Mouse (Mus musculus) hindbrain, postnatal 0 days (tissue): ENCODE measurements around the gene Szrd1. TPM values are rescaled to one million over a fixed set of nuclear protein-coding genes. Genes with fewer than 3 reads are reported as not detected.

ENCODE experiments used
- ATAC-seq: fragments of 200-750 bp; cut with Nextera tagmentation; 2 replicates; pipeline ENCODE4 v1.8.0; 2017; ENCODE audit warnings: mild to moderate bottlenecking, moderate TSS enrichment, moderate library complexity
- DNase-seq: peaks from one replicate; pipeline ENCODE4 v3.0.0-alpha.2; 2015; ENCODE audit warnings: low spot score
- H3K27ac ChIP-seq: fragments of 300-500 bp; sonication (generic); 2 replicates; pipeline ENCODE4 v1.5.1; 2014; ENCODE audit warnings: mild to moderate bottlenecking
- H3K27me3 ChIP-seq: fragments of 300-500 bp; sonication (generic); 2 replicates; pipeline ENCODE4 v1.6.1; 2014; ENCODE audit warnings: low read length, mixed read lengths; ENCODE audit not compliant: insufficient read depth
- H3K36me3 ChIP-seq: fragments of 300-500 bp; sonication (generic); 2 replicates; pipeline ENCODE4 v1.6.1; 2014; ENCODE audit warnings: low read length, mixed read lengths; ENCODE audit not compliant: insufficient read depth
- H3K4me1 ChIP-seq: fragments of 300-500 bp; sonication (generic); 2 replicates; pipeline ENCODE4 v1.6.1; 2014; ENCODE audit warnings: antibody characterized with exemption, low read length, mixed read lengths; ENCODE audit not compliant: insufficient read depth
- H3K4me2 ChIP-seq: fragments of 300-500 bp; sonication (generic); 2 replicates; pipeline ENCODE4 v1.6.1; 2014; ENCODE audit warnings: low read depth, mild to moderate bottlenecking, low read length, moderate library complexity, mixed read lengths
- H3K4me3 ChIP-seq: fragments of 300-500 bp; sonication (generic); 2 replicates; pipeline ENCODE4 v1.5.1; 2014; ENCODE audit warnings: low read length
- H3K9ac ChIP-seq: fragments of 300-500 bp; sonication (generic); replicated peaks from 2 replicates; pipeline ENCODE4 v1.6.1; 2014; ENCODE audit warnings: mild to moderate bottlenecking, low read length, moderate library complexity, mixed read lengths
- H3K9me3 ChIP-seq: fragments of 300-500 bp; sonication (generic); 2 replicates; pipeline ENCODE4 v1.6.1; 2016; ENCODE audit warnings: low read length, mixed read lengths
- CTCF ChIP-seq: IDR thresholded peaks from 2 replicates; pipeline ENCODE4 v1.5.1; 2016; ENCODE audit warnings: antibody characterized with exemption, control low read depth, low read depth
- WGBS: fragments of 180-500 bp; shearing (Covaris S2); extraction: QIAGEN DNeasy Blood & Tissue Kit; methylation state at CpG from one replicate; pipeline ENCODE4 v1.1.7; 2014; 5-methylcytosine and 5-hydroxymethylcytosine counted together
- polyA plus RNA-seq: library from polyadenylated mRNA; unstranded; fragments of >200 nt; fragmentation: Nextera tagmentation; extraction: Ambion mirVana; gene quantifications from 2 replicates; pipeline ENCODE4 v1.2.1, GENCODE M21; 2015
- total RNA-seq: library from RNA; depleted of rRNA; stranded (reverse); fragments of >200 nt; gene quantifications from 2 replicates; pipeline ENCODE4 v1.2.3, GENCODE M21; 2014

Szrd1 gene
- total and polyA plus RNA-seq, 2 experiments from 2014 or later = 16.5 to 68.8 TPM

DNA sequence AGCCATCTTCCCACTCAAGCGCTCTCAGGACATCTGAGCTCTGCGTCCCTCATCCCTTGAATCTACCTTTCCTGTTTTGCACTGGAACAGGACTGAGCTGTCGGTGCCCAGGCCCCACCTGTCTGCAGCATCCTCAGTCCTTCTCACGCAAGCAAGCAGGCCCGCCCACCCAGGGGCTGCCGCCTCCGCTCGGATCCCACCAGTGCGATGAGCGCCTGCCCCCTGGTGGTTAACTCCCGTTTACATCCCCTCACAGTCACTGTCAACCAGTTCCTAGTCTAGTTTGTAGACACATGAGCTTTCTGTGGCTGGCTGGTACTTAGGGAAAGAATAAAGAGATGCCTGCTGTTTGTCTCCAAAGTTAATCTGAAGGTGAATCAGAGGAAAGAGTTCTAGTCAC is 18.9 kb downstream of the Szrd1 start:
- no peak overlapping the region for H3K4me3 ChIP-seq
- ATAC-seq (peak; percentile 78), DNase-seq (peak; percentile 89)
- H3K9ac ChIP-seq = no peak overlapping the region
- no peak overlapping the region for H3K27ac ChIP-seq
- H3K4me1 ChIP-seq = no peaks in the 10 kb centered on the region; the same call in 1 of the 2 replicates
- H3K27me3 ChIP-seq = no peaks in the 10 kb centered on the region
- H3K4me2 ChIP-seq = no peak overlapping the region; the same call in 1 of the 2 replicates
- WGBS = 23% methylated on average over 11 of the region's 11 CpGs
- no peaks in the 10 kb centered on the region for H3K9me3 ChIP-seq
- peak; percentile 90 for TF ChIP-seq CTCF
- peaks cover 14% of the 10 kb centered on the region; the same call in 1 of the 2 replicates for H3K36me3 ChIP-seq

DNA sequence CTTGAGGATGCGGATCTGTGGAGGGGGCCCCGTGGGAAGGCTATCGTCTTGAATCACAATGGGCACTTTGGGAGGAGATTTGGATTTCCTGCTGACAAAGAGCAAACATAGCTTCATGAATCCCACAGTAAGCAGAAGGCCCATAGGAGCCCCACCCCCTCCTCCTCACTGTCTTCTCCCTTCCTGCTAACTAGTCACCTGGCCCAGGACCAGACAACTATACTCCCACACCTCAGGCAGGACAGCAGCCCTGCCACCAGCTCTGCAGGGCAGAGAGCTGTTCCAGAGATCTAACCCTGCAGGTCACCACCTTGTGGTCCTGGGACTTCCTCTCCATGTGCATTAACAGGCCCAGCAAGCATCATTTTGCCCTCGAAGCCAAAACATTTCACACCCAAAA is 20.9 kb downstream of the Szrd1 start:
- H3K36me3 ChIP-seq = peaks cover 22% of the 10 kb centered on the region; the same call in 1 of the 2 replicates
- no peaks in the 10 kb centered on the region for H3K9me3 ChIP-seq
- no peaks in the 10 kb centered on the region; the same call in 1 of the 2 replicates for H3K4me1 ChIP-seq
- DNase-seq = no peak
- no peak for ATAC-seq
- no peak for TF ChIP-seq CTCF
- 61% methylated on average over 4 of the region's 4 CpGs for WGBS
- no peak overlapping the region for H3K4me3 ChIP-seq
- peak overlapping the region; percentile 36; the same call in 1 of the 2 replicates for H3K27ac ChIP-seq
- H3K27me3 ChIP-seq = no peaks in the 10 kb centered on the region
- H3K9ac ChIP-seq = 0 out of 2 replicates have a peak overlapping the region, but pooled peaks have one; percentile 13
- H3K4me2 ChIP-seq = no peak overlapping the region

DNA sequence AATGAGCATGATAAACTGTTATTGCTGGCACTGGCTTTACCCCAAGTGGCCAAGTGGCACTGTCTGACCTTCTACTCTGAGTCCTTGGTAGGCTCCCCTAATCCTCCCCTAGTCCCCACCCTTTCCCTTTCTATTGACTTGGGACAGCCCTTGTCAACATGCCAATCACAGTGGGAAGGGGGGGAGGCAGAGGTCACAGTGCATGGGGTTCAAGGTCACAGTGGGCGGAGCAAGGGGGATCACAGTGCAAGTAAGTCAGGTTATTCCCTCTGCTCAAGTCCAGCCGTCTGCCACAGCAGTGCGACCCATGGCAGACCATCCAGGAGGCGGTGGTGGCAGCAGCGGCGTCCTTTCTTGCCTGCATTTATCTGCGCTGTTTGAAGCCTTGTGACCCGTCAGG is 24.2 kb downstream of the Szrd1 start:
- WGBS = 65% methylated on average over 8 of the region's 8 CpGs
- H3K9me3 ChIP-seq = no peaks in the 10 kb centered on the region
- no peak for TF ChIP-seq CTCF
- H3K4me3 ChIP-seq = no peak overlapping the region
- peak overlapping the region; percentile 83; the same call in 1 of the 2 replicates for H3K27ac ChIP-seq
- peaks cover 26% of the 10 kb centered on the region; the same call in 1 of the 2 replicates for H3K36me3 ChIP-seq
- ATAC-seq (no peak), DNase-seq (no peak)
- H3K4me1 ChIP-seq = no peaks in the 10 kb centered on the region; the same call in 1 of the 2 replicates
- H3K9ac ChIP-seq = no peak overlapping the region
- no peak overlapping the region for H3K4me2 ChIP-seq
- H3K27me3 ChIP-seq = no peaks in the 10 kb centered on the region

DNA sequence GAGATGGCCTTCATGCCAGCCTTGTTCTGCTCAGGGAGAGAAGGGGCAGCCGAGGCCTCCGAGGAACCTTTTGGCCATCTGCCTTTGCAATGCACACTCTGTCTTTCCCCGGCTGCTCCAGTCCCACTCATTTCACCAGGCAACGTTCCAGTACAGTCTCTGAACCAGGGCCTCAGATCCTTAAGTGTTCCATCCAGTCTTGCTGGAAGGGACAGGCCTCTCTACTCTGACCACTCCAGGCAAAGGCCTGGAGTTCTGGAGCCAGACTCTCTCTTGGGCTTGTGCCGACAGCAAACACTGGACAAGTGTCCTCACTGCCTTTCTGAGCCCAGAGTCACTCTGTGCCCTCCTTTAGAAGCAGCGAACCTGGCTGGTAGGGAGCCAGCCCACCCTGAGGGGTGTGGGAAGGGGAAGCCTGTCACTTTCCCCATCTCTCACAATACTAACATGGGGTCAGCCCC is 25.0 kb downstream of the Szrd1 start:
- H3K9ac ChIP-seq = no peak overlapping the region
- H3K36me3 ChIP-seq = peaks cover 26% of the 10 kb centered on the region; the same call in 1 of the 2 replicates
- TF ChIP-seq CTCF = no peak
- 61% methylated on average over 6 of the region's 6 CpGs for WGBS
- H3K4me2 ChIP-seq = no peak overlapping the region
- ATAC-seq (peak; percentile 85), DNase-seq (peak; percentile 67)
- H3K4me3 ChIP-seq = no peak overlapping the region
- no peaks in the 10 kb centered on the region for H3K9me3 ChIP-seq
- H3K4me1 ChIP-seq = no peaks in the 10 kb centered on the region; the same call in 1 of the 2 replicates
- H3K27me3 ChIP-seq = no peaks in the 10 kb centered on the region
- peak overlapping the region; percentile 83 for H3K27ac ChIP-seq

DNA sequence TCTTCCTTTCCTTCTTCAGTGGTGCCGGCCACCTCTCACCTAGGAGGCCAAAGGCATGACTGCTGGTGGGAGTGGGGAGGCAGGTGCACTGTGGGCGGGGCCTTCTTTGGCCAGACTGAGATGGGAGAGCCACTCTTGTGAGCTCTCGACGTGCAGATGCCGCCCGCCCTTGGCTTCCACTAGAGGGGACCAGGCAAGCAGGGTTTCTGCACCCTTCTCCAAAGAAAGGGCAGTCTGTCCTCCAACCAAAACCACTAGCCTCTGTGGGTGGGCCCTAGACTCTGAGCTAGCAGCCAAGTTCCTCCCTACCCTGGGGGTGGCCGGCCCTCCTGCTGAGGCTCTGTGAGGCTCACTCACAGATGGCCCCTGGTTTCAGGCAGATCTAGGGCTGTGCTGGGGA is 25.7 kb downstream of the Szrd1 start:
- peak; percentile 40 for DNase-seq
- 0 out of 2 replicates have a peak overlapping the region, but pooled peaks have one; percentile 5 for H3K9ac ChIP-seq
- peak; percentile 49 for ATAC-seq
- H3K36me3 ChIP-seq = peaks cover 26% of the 10 kb centered on the region; the same call in 1 of the 2 replicates
- TF ChIP-seq CTCF = peak; percentile 25; the same call in 1 of the 2 replicates
- H3K27ac ChIP-seq = peak overlapping the region; percentile 83
- WGBS = 79% methylated on average over 7 of the region's 7 CpGs
- H3K9me3 ChIP-seq = no peaks in the 10 kb centered on the region
- no peaks in the 10 kb centered on the region for H3K27me3 ChIP-seq
- no peak overlapping the region for H3K4me3 ChIP-seq
- H3K4me1 ChIP-seq = no peaks in the 10 kb centered on the region; the same call in 1 of the 2 replicates
- no peak overlapping the region for H3K4me2 ChIP-seq

DNA sequence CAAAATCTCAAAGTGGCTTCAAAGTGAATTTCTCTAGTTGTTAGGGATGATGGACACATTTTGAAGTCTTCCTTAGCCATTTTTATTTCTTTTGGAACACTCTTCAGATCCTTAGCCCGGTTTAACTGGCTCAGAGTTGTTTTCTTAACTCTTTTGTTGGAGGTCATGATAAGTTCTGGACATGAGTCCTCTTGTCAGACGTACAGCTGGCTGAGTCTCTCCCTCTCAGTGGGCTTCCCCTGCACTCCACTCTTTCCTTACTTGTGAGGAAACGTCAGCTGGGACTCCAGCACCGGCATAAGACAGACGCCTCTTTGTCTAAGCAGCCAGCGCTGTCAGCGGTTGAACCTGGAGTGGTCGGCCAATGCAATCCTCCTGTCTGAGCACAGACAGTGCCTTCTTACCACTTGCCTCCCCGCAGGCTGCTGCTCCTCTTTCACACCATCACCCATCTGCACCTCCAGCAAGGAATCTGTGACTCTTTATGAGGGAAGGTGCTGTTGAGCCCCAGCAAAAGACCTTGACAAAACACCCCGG is 31.3 kb downstream of the Szrd1 start:
- peak; percentile 46 for DNase-seq
- H3K9ac ChIP-seq = no peak overlapping the region
- no peaks in the 10 kb centered on the region for H3K27me3 ChIP-seq
- no peaks in the 10 kb centered on the region for H3K9me3 ChIP-seq
- H3K27ac ChIP-seq = no peak overlapping the region; the same call in 1 of the 2 replicates
- H3K4me1 ChIP-seq = no peaks in the 10 kb centered on the region
- 33% methylated on average over 10 of the region's 10 CpGs for whole genome bisulfite sequencing
- no peak overlapping the region for H3K4me2 ChIP-seq
- ATAC-seq = no peak
- TF ChIP-seq CTCF = no peak
- H3K36me3 ChIP-seq = peaks cover 3% of the 10 kb centered on the region; the same call in 1 of the 2 replicates
- no peak overlapping the region for H3K4me3 ChIP-seq
